Comparison of ENCODE assay signal across 16 mouse cellular contexts in genomic region chr16:24978226-24978625, GRCm38 (mm10).
"Had no signal": no experiment of that assay in that cellular context is flagged by ENCODE, and none has a peak within 500 bp of the region (broad histone marks: within the 10 kb centered on the region; RNA-seq: fewer than 3 reads in every experiment).

No protein-coding gene starts in this region.

- H3K4me3 ChIP-seq: left cerebral cortex, adult 2 months; limb, embryonic 10.5 days; liver, embryonic 15.5 days; midbrain, embryonic 15.5 days had no signal

- H3K27ac ChIP-seq: left cerebral cortex, adult 2 months; limb, embryonic 10.5 days; liver, embryonic 15.5 days; midbrain, embryonic 15.5 days had no signal

- DNase-seq: kidney, adult 8-10 months; kidney, postnatal 25 days; lung, adult 2 months; lung, postnatal 36 days; right cerebral cortex, postnatal 4 days; spleen, adult 18-20 months; thymus, adult 18-20 months; thymus, postnatal 14 days had no signal

- H3K4me1 ChIP-seq: liver, embryonic 15.5 days; midbrain, embryonic 15.5 days had no signal

- H3K9ac ChIP-seq: liver, embryonic 15.5 days; midbrain, embryonic 15.5 days had no signal

- H3K27me3 ChIP-seq: liver, embryonic 15.5 days; midbrain, embryonic 15.5 days had no signal

- ATAC-seq: intestine, postnatal 0 days; lung, postnatal 0 days; midbrain, embryonic 15.5 days had no signal

- H3K36me3 ChIP-seq: liver, embryonic 15.5 days; midbrain, embryonic 15.5 days had no signal

- H3K4me2 ChIP-seq: liver, embryonic 11.5 days; liver, embryonic 15.5 days; midbrain, embryonic 11.5 days; midbrain, embryonic 15.5 days had no signal

- H3K9me3 ChIP-seq: limb, embryonic 10.5 days; liver, embryonic 15.5 days; midbrain, embryonic 15.5 days had no signal
